Mouse (Mus musculus) E14TG2a.4 (cell line): ENCODE measurements at regions not wholly inside any gene's neighbourhood (a gene's known extent, or its start where the extent isn't known, plus 50 kb on each side); places are given as distances from the start of the nearest gene placed in this dataset.

Experiments used
- CTCF ChIP-seq: conservative IDR thresholded peaks from 2 replicates; pipeline ENCODE4 v1.5.1; 2014; ENCODE audit warnings: low read length
- NANOG ChIP-seq: IDR thresholded peaks from 2 replicates; pipeline ENCODE4 v1.6.1; 2014; ENCODE audit warnings: borderline replicate concordance, low read length, mixed read lengths
- POU5F1 ChIP-seq: IDR thresholded peaks from 2 replicates; pipeline ENCODE4 v1.6.1; 2014; ENCODE audit warnings: low read length, borderline replicate concordance

- TF ChIP-seq CTCF = no peak
- TF ChIP-seq POU5F1 = no peak
- TF ChIP-seq NANOG = no peak
Observed at GRCm38 (mm10) chr2:161416218-161416927, 307.5 kb upstream of the Chd6 start.
